Mouse (Mus musculus) kidney, adult 2 months (tissue): ENCODE measurements at regions not wholly inside any gene's neighbourhood (a gene's known extent, or its start where the extent isn't known, plus 50 kb on each side); places are given as distances from the start of the nearest gene placed in this dataset.

Experiments
- CTCF ChIP-seq: fragments of 200-500 bp; conservative IDR thresholded peaks from 2 replicates; pipeline ENCODE4 v1.5.1; 2011; ENCODE audit warnings: low read depth, mild to moderate bottlenecking, control low read depth, low read length, moderate library complexity, mixed read lengths; ENCODE audit not compliant: insufficient read depth, insufficient read length
- POLR2A ChIP-seq: fragments of 200-500 bp; IDR thresholded peaks from one replicate; pipeline ENCODE4 v1.6.1; 2011; ENCODE audit warnings: low read depth, low read length, control low read depth

DNA sequence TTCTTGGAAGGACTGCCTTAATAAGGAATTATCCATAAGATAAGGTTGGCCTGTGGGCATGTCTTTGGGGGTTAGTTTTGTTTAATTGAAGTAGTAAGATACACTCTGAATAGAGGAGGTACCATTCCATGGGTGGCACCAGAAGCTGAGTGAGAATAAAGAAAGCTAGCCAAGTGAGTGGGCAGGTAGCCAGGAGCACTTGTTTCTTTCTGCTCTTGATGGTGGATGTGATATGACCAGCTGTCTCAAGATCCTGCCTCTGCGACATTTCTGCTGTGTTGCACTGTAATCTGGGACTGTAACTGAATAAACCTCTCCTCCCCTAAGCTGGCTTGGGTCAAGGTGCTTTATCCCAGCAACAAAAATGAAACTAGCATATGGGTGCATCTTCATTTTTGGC lies 284.2 kb downstream of the Insc start:
- TF ChIP-seq CTCF = no peak
- no peak for TF ChIP-seq POLR2A
